Mouse (Mus musculus): ENCODE results near the gene Trpc5os.

Gene Trpc5os

DNA sequence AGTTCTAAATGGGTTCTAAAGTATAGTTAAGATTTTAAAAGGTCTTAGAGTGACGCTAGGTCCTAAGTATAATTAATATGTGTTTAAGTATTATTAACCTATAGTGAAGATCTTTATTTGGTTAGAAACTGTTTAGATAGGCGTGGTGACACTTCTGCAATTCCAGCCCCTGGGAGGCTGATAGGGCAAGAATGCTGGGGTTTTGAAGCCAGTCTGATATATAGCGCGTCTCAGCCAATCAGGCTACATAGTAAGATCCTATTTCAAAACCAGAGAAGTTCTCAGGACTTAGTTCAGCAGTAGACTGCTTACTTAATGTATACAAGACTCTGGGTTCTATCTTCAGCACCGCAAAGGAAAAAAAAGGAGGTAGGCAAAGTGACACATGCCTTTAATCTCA is at the start of gene Trpc5os:
Gene Trpc5os (plus strand): TSS at position 301 of the 400 bp plus-strand sequence.
- DNase-seq (ENCODE audit: low spot score): no peak

DNA sequence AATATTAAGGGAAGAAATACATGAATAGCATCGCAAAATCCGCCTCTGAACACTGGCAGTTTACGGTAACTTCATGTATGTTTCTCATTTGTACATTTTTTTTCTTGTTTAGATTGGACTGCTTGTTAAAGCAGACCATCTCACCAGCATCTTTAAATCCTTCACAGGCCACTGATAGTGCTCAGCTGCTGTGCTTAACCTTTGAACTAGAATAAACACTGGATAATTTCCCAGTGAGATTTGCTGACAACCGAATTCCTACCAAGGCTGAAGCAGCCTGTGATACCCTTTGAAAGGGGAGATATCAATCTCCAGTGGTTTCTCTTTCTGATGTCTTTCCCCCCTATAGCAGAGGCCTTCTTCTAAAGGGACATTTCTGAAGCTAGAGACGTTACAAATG is 48.3 kb upstream of the Trpc5os start:
- no peak for DNase-seq (ENCODE audit: low spot score)

DNA sequence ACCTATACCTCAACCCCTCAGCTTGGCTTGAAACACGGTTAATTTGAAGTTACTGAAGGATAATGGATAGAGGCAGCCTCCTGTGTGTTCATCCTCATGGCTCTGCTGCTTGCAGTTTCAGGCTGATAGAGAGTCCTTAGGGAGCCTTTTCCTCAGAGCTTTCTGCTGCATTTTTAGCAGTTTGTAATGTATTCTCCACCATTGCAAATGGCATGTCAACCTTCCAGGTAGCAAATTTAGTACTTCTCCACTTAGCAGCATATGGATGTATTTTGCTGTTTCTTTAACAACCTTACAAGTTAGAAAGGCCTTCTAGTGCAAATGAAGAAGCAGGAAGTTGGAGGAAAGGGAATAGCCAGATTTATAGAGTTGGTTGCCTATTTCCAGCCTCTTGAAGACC is 36.1 kb upstream of the Trpc5os start:
- no peak for DNase-seq (ENCODE audit: low spot score)

DNA sequence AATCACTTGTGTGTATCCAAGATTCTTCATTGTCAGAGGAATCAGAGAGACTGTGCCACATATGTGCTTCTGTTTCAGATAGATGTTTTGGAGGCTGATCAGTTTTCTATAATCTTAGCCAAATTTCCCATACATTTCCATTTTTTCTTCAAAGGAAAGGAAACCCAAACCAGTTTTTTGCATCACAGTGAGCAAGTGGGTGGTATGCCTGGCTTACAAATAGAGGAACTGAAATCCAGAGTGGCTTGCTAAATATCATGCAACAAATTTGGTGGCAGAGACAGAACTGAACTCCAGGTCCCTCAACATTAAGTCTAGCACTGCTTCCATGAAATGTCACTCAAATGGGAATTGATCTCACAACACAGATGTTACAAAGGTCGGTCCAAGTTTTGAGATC is 35.3 kb upstream of the Trpc5os start:
- DNase-seq (ENCODE audit: low spot score): no peak

DNA sequence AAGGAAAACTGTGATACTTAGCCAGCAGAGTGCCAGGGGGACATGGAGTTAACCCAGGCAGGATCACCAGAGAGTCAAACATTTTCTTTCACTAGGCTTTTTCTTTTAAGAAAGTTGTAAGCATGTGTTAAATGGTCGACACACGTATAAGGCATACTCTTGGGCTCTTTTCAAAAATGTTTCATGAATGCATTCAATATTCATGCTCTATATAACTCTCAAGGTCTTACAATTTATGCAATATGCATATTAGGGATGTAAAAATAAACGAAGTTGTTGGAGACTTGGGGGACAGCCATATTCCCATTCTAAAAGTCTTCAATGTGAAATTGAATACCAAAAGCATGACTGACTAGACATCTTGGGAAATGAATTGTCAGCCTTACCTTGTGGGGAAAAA is 32.5 kb upstream of the Trpc5os start:
- DNase-seq (ENCODE audit: low spot score): no peak

DNA sequence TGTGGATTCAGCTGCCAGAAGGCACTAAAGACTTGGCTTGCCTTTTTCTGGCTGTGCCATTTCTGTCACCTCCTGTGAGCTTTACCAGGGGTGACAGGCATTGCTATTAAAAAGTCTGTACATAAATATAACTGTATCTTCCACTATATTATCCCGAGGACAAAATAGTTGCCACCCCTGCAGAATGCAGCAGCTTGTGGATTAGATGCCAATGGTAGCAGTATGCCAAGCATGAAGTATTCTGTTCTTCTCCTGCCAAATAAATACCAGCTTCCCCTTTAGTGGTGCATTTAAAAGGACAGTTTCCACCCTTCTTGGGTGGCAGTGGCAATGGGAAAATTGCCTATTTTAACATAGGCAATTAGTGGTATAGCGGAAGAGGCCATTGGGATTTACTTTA is 8.0 kb downstream of the Trpc5os start:
- no peak for DNase-seq (ENCODE audit: low spot score)

DNA sequence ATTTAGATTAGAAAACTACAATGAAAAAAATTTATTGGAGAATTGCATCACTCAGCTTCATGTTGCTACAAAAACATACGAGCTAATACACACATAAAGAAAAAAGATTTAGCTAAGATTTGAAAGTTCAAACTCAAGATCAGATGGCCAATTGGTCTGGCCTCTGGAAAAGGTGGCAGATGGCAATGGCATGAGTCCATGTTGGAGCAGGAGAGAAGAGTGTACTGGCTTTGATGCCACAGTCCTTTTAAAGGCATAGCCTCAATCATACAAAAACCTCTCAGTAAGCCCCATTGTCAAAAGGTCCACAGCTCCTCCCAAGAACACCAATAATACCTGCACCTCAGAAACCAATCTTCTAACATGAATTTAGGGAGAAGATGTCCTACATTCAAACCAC is 35.0 kb downstream of the Trpc5os start:
- DNase-seq (ENCODE audit: low spot score): no peak

DNA sequence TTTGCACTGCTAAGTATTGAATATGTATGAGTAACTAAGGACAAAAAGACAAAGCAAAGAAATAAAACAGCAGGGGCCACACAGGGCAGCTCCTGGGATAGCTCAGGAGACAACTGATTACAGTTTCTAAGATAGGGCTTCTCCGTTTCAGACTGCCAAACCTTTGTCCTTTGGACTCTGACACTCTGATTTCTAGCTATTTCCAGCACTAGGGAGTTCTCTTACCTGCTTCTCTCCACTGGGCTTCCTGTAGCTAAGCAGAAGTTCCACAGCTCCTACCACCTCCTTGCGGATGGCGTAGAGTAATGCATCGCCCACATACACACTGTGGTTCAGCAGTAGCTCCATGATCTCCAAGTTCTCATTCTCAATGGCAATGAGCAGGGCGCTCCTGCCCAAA is 66.9 kb downstream of the Trpc5os start:
- no peak for DNase-seq (ENCODE audit: low spot score)

DNA sequence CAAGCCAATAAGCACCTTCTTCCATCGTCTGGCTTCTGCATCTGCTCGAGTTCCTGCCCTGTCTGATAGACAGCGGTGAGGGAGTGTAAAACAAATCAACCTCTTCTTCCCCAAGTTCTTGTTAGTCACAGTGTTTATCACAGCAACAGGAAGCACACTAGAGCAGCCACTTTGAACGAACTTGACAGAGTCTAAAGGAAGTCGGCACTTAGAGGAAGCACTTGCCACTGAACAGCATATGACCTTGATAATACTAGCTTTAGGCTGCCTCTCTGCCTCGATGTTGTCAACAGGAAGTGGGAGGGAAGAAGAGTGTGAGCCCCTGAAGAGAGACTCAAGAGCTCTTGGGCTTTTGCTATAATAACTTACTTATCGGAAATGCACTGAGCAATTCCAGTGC is 69.7 kb downstream of the Trpc5os start:
- DNase-seq (ENCODE audit: low spot score): no peak
